Mouse (Mus musculus) small intestine, adult 2 months (tissue): ENCODE measurements around the gene Olfr1418.

Experiments used
- CTCF ChIP-seq: fragments of 200-500 bp; IDR thresholded peaks from 2 replicates; pipeline ENCODE4 v1.5.1; 2012; ENCODE audit warnings: low read depth, mild to moderate bottlenecking, control low read depth, inconsistent platforms, low read length, moderate library complexity, mixed read lengths; ENCODE audit not compliant: insufficient replicate concordance, insufficient read length; ENCODE audit errors: extremely low read depth
- POLR2A ChIP-seq: fragments of 200-500 bp; IDR thresholded peaks from 2 replicates; pipeline ENCODE4 v1.6.1; 2012; ENCODE audit warnings: low read depth, mild to moderate bottlenecking, control low read depth, inconsistent platforms, low read length, moderate library complexity

GRCm38 (mm10) chr19:11816706-11817105 is 44.2 kb downstream of the Olfr1418 start:
- no peak for TF ChIP-seq CTCF
- TF ChIP-seq POLR2A, result no peak
